Mouse (Mus musculus): ENCODE results near the gene Dnajc7. TPM values are rescaled to one million over a fixed set of nuclear protein-coding genes. Genes with fewer than 3 reads are reported as not detected.
A peak's percentile ranks its signal among the peaks of the same experiment; 100 is the strongest.

The Dnajc7 gene
- polyA plus RNA-seq, 1 experiment, result 225 TPM

DNA sequence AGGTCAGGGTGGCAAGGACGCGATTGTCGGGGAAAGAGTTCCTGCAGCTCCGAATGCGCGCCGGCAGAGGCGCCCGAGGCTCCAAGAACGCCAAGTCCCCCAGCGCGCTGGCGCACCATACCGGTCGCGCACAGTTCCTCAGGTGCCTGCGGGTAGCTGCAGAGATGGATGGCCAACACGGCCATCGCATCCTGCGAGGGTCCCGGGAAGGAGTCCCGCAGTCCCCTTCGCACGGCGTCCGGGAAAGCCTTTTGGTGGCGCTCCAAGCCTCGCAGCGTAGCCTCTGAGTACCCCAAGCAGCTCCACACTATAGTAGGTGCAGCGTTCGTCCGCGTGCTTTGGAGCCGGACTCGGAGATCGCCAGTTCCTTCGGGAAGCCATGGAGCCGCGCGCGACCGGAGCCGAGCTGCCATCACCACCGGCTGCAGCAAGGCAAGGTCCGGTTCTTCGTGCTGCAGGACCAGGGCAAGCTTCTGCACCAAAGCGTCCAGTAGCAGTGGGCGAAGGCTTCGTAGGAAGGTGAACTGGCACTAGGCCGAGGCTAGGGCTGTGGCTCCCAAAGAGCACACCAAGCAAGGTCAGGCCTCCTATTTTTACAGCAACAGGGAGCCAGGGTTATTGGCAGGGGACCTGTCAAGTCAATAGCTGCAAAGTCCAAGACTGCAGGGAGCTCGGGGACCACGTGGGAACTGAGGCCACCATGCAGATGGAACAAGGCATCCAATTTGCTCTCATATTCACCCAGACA, 20.4 kb upstream of the Dnajc7 start:
- TF ChIP-seq CTCF (IDR thresholded peaks at IDR 0.05; ENCODE audit: borderline replicate concordance, insufficient read depth, low read length) (0 out of 2 replicates have a peak, but pooled peaks have one; percentile 25), POLR2A (IDR thresholded peaks at IDR 0.05; ENCODE audit: low read depth, low read length) (no peak)
- Histone ChIP-seq H3K4me3 (ENCODE audit: insufficient read depth, low read length) (no peak overlapping the region), H3K27ac (ENCODE audit: insufficient read depth, low read length) (no peak overlapping the region), H3K4me1 (ENCODE audit: control insufficient read depth, insufficient read depth, low read length) (no peaks in the 10 kb centered on the region)

DNA sequence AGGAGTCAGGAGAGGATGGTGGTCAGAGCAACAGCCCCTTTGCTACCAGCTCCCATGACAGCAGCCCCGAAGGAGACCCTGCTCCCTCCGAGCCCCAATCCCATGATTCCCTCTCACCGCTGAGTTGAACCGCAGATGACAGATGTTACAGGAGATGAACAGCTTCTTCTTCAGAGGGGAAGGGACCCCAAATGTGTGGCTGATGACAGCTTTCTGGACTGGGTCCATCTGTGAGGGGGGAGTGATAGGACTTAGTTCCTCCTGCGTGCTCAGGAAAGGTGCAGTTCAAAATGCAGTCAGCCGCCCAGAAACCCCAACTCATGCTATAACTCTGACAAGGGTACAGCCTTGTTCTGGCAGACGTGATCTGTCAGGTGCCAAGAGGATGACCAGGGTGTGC, 14.6 kb upstream of the Dnajc7 start:
- Histone ChIP-seq H3K4me1 (ENCODE audit: control insufficient read depth, insufficient read depth, low read length) (no peaks in the 10 kb centered on the region), H3K4me3 (ENCODE audit: insufficient read depth, low read length) (no peak overlapping the region), H3K27ac (ENCODE audit: insufficient read depth, low read length) (no peak overlapping the region)
- TF ChIP-seq CTCF (IDR thresholded peaks at IDR 0.05; ENCODE audit: borderline replicate concordance, insufficient read depth, low read length) (no peak), POLR2A (IDR thresholded peaks at IDR 0.05; ENCODE audit: low read depth, low read length) (no peak)

GRCm38 (mm10) chr11:100628862-100629352, 8.9 kb upstream of the Dnajc7 start:
- Histone ChIP-seq H3K4me1 (ENCODE audit: control insufficient read depth, insufficient read depth, low read length) (no peaks in the 10 kb centered on the region), H3K27ac (ENCODE audit: insufficient read depth, low read length) (no peak overlapping the region), H3K4me3 (ENCODE audit: insufficient read depth, low read length) (no peak overlapping the region)
- TF ChIP-seq CTCF (IDR thresholded peaks at IDR 0.05; ENCODE audit: borderline replicate concordance, insufficient read depth, low read length) (no peak), POLR2A (IDR thresholded peaks at IDR 0.05; ENCODE audit: low read depth, low read length) (no peak)

GRCm38 (mm10) chr11:100628056-100628455, 8.1 kb upstream of the Dnajc7 start:
- Histone ChIP-seq H3K4me1 (ENCODE audit: control insufficient read depth, insufficient read depth, low read length) (no peaks in the 10 kb centered on the region), H3K27ac (ENCODE audit: insufficient read depth, low read length) (no peak overlapping the region), H3K4me3 (ENCODE audit: insufficient read depth, low read length) (no peak overlapping the region)
- TF ChIP-seq CTCF (IDR thresholded peaks at IDR 0.05; ENCODE audit: borderline replicate concordance, insufficient read depth, low read length) (no peak), POLR2A (IDR thresholded peaks at IDR 0.05; ENCODE audit: low read depth, low read length) (0 out of 2 replicates have a peak, but pooled peaks have one; percentile 14)

- Histone ChIP-seq H3K4me1 (ENCODE audit: control insufficient read depth, insufficient read depth, low read length) (no peaks in the 10 kb centered on the region), H3K4me3 (ENCODE audit: insufficient read depth, low read length) (no peak overlapping the region), H3K27ac (ENCODE audit: insufficient read depth, low read length) (no peak overlapping the region)
- no peak for TF ChIP-seq POLR2A (IDR thresholded peaks at IDR 0.05; ENCODE audit: low read depth, low read length)
- peak; percentile 74 for TF ChIP-seq CTCF (IDR thresholded peaks at IDR 0.05; ENCODE audit: borderline replicate concordance, insufficient read depth, low read length)
Measured at GRCm38 (mm10) chr11:100626701-100627195, 6.8 kb upstream of the Dnajc7 start.

- Histone ChIP-seq H3K4me1 (ENCODE audit: control insufficient read depth, insufficient read depth, low read length) (no peaks in the 10 kb centered on the region), H3K27ac (ENCODE audit: insufficient read depth, low read length) (no peak overlapping the region), H3K4me3 (ENCODE audit: insufficient read depth, low read length) (no peak overlapping the region)
- TF ChIP-seq POLR2A (IDR thresholded peaks at IDR 0.05; ENCODE audit: low read depth, low read length), result no peak
Measured at GRCm38 (mm10) chr11:100625754-100626700, 6.1 kb upstream of the Dnajc7 start.

GRCm38 (mm10) chr11:100623867-100624266, 3.9 kb upstream of the Dnajc7 start:
- peak overlapping the region; percentile 18; the same call in 1 of the 2 replicates for H3K4me3 ChIP-seq (ENCODE audit: insufficient read depth, low read length)
- TF ChIP-seq CTCF (IDR thresholded peaks at IDR 0.05; ENCODE audit: borderline replicate concordance, insufficient read depth, low read length) (no peak), POLR2A (IDR thresholded peaks at IDR 0.05; ENCODE audit: low read depth, low read length) (no peak)
- no peak overlapping the region for H3K27ac ChIP-seq (ENCODE audit: insufficient read depth, low read length)
- H3K4me1 ChIP-seq (ENCODE audit: control insufficient read depth, insufficient read depth, low read length), result no peaks in the 10 kb centered on the region

DNA sequence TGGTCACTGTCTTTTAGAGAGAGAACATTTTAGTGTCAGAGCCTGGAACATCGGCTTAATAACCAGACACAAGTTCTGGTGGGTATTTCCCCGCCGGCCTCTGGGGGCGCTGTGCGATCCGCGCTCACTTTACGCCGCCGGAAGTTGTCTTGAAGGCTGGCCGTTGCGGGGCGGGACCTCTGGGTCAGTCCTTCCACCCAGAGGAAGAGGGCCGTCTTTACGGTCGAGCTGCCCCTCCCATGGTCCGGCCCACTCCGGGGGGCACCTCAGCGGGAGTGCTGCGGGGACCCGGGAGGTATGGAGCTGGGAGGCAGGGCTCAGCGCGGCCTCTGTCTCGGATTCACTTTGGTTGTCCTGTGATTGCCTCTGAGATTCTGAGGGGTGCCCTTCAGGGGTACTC, 2.7 kb upstream of the Dnajc7 start:
- peak overlapping the region; percentile 70 for H3K27ac ChIP-seq (ENCODE audit: insufficient read depth, low read length)
- H3K4me1 ChIP-seq (ENCODE audit: control insufficient read depth, insufficient read depth, low read length), result no peaks in the 10 kb centered on the region; the same call in 1 of the 2 replicates
- H3K4me3 ChIP-seq (ENCODE audit: insufficient read depth, low read length), result peak overlapping the region; percentile 93
- TF ChIP-seq CTCF (IDR thresholded peaks at IDR 0.05; ENCODE audit: borderline replicate concordance, insufficient read depth, low read length), result peak; percentile 42
- TF ChIP-seq POLR2A (IDR thresholded peaks at IDR 0.05; ENCODE audit: low read depth, low read length), result peak; percentile 86

GRCm38 (mm10) chr11:100619485-100619975, 438 bp downstream of the Dnajc7 start:
- peak overlapping the region; percentile 76 for H3K27ac ChIP-seq (ENCODE audit: insufficient read depth, low read length)
- H3K4me3 ChIP-seq (ENCODE audit: insufficient read depth, low read length), result peak overlapping the region; percentile 70
- H3K4me1 ChIP-seq (ENCODE audit: control insufficient read depth, insufficient read depth, low read length), result no peaks in the 10 kb centered on the region; the same call in 1 of the 2 replicates
- TF ChIP-seq CTCF (IDR thresholded peaks at IDR 0.05; ENCODE audit: borderline replicate concordance, insufficient read depth, low read length) (0 out of 2 replicates have a peak, but pooled peaks have one; percentile 21), POLR2A (IDR thresholded peaks at IDR 0.05; ENCODE audit: low read depth, low read length) (peak; percentile 86)

Measured in embryonic fibroblast, embryonic 13.5 days (primary cell).